Mouse (Mus musculus) retina, adult 2 months (tissue): ENCODE measurements around the gene Shisa6.
"Not testable (repeated sequence)": the region's sequence is repeated elsewhere in the genome, so short reads cannot be mapped to it uniquely, and the experiment has no call there.

Experiments
- DNase-seq: peaks from one replicate; pipeline ENCODE4 v3.0.0-alpha.2; 2012; ENCODE audit warnings: low read depth, low spot score

The Shisa6 gene

GRCm38 (mm10) chr11:66482501-66482900 lies 43.3 kb downstream of the Shisa6 start:
- DNase-seq: no peak

- no peak for DNase-seq
These were observed 83.1 kb downstream of the Shisa6 start for GRCm38 (mm10) chr11:66442631-66443030.

- DNase-seq: no peak
These were observed 99.6 kb downstream of the Shisa6 start for GRCm38 (mm10) chr11:66426129-66426528.

GRCm38 (mm10) chr11:66418216-66418615 lies 107.5 kb downstream of the Shisa6 start:
- DNase-seq: no peak

- not testable (repeated sequence) for DNase-seq
These were observed 117.0 kb downstream of the Shisa6 start for GRCm38 (mm10) chr11:66408721-66409120.

- no peak for DNase-seq
These were observed 125.7 kb downstream of the Shisa6 start for GRCm38 (mm10) chr11:66400036-66400435.

GRCm38 (mm10) chr11:66387561-66387960 lies 138.2 kb downstream of the Shisa6 start:
- no peak for DNase-seq

GRCm38 (mm10) chr11:66371796-66372195 lies 154.0 kb downstream of the Shisa6 start:
- DNase-seq: no peak

GRCm38 (mm10) chr11:66369764-66370163 lies 156.0 kb downstream of the Shisa6 start:
- no peak for DNase-seq

- DNase-seq: no peak
These were observed 158.7 kb downstream of the Shisa6 start for GRCm38 (mm10) chr11:66366809-66367685.

GRCm38 (mm10) chr11:66359811-66360210 lies 166.0 kb downstream of the Shisa6 start:
- DNase-seq: no peak

GRCm38 (mm10) chr11:66344822-66345221 lies 180.9 kb downstream of the Shisa6 start:
- DNase-seq: no peak

- no peak for DNase-seq
These were observed 189.5 kb downstream of the Shisa6 start for GRCm38 (mm10) chr11:66336313-66336712.

GRCm38 (mm10) chr11:66312764-66313163 lies 213.0 kb downstream of the Shisa6 start:
- DNase-seq: no peak

GRCm38 (mm10) chr11:66304396-66304795 lies 221.4 kb downstream of the Shisa6 start:
- no peak for DNase-seq

GRCm38 (mm10) chr11:66274707-66275081 lies 251.1 kb downstream of the Shisa6 start:
- no peak for DNase-seq

GRCm38 (mm10) chr11:66273904-66274706 lies 251.7 kb downstream of the Shisa6 start:
- no peak for DNase-seq

- DNase-seq: no peak
These were observed 258.7 kb downstream of the Shisa6 start for GRCm38 (mm10) chr11:66267029-66267428.

- DNase-seq: no peak
These were observed 260.3 kb downstream of the Shisa6 start for GRCm38 (mm10) chr11:66265336-66265990.

- no peak for DNase-seq
These were observed 265.6 kb downstream of the Shisa6 start for GRCm38 (mm10) chr11:66260205-66260604.

GRCm38 (mm10) chr11:66258851-66259250 lies 266.9 kb downstream of the Shisa6 start:
- no peak for DNase-seq

- DNase-seq: no peak
These were observed 278.6 kb downstream of the Shisa6 start for GRCm38 (mm10) chr11:66247115-66247514.
